Mouse (Mus musculus): ENCODE measurements around the gene Megf8. TPM values are rescaled to one million over a fixed set of nuclear protein-coding genes. Genes with fewer than 3 reads are reported as not detected.
A peak's percentile ranks its signal among the peaks of the same experiment; 100 is the strongest.

The Megf8 gene
- polyA plus RNA-seq, 1 experiment, result 41.0 TPM

DNA sequence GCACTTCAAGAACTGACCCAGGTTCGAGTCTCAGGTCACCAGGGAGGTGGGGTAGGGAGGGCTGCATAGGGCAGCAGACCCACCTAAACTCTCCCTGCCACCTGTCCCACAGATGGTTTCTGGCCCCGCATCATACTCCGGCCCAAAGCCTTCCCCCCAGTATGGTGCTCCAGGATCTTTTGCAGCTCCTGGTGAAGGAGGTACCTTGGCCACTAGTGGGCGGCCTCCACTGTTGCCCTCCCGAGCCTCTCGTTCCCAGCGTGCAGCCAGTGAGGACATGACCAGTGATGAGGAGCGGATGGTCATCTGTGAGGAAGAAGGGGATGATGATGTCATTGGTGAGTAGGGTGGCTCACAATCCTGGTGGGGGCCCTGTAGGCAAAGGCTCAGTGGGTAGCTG lies 30.0 kb upstream of the Megf8 start:
- TF ChIP-seq MAX (IDR thresholded peaks at IDR 0.05; ENCODE audit: low read depth) (no peak), TCF3 (IDR thresholded peaks at IDR 0.05; ENCODE audit: insufficient read length, low read depth) (no peak), POLR2AphosphoS2 (IDR thresholded peaks at IDR 0.05; ENCODE audit: insufficient read length, low read depth) (peak; percentile 19), REST (IDR thresholded peaks at IDR 0.05; ENCODE audit: insufficient read depth, insufficient read length) (no peak), MYOD1 (IDR thresholded peaks at IDR 0.05; ENCODE audit: control insufficient read depth in 1 of 3, insufficient read length in 2 of 3, low read depth in 2 of 3) (no peak)
- H3ac ChIP-seq (ENCODE audit: control insufficient read depth, insufficient read length), result no peak overlapping the region

DNA sequence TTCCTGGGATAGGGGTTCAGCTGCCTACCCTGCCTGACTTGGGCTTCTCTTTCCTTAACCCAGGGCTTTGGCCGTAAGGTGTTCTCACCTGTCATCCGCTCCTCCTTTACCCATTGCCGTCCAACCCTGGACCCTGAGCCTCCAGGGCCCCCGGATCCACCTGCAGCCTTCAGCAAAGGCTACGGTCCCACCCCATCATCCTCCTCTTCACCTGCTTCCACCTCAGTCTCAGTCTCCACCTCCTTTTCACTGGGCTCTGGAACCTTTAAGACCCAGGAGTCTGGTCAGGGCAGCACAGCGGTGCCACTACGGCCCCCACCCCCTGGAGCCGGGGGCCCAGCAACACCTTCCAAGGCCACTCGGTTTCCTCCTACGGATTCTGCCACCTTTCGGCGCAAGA lies 29.0 kb upstream of the Megf8 start:
- Histone ChIP-seq H3K27me3 (ENCODE audit: control insufficient read depth, insufficient read depth, insufficient read length) (no peaks in the 10 kb centered on the region), H3K4me2 (ENCODE audit: low read depth) (no peak overlapping the region), H3ac (ENCODE audit: control insufficient read depth, insufficient read length) (no peak overlapping the region), H3K36me3 (ENCODE audit: control insufficient read depth, insufficient read depth) (peaks cover 16% of the 10 kb centered on the region), H3K4me3 (no peak overlapping the region), H3K79me2 (ENCODE audit: control insufficient read depth, insufficient read depth) (peaks cover 13% of the 10 kb centered on the region)
- no peak for TF ChIP-seq POLR2AphosphoS2 (IDR thresholded peaks at IDR 0.05; ENCODE audit: insufficient read length, low read depth)
- no peak for TF ChIP-seq MAX (IDR thresholded peaks at IDR 0.05; ENCODE audit: low read depth)
- TF ChIP-seq POLR2A (IDR thresholded peaks at IDR 0.05; ENCODE audit: insufficient read length, low read depth), result no peak
- no peak for TF ChIP-seq E2F4 (IDR thresholded peaks at IDR 0.05; ENCODE audit: insufficient read depth)
- no peak for TF ChIP-seq REST (IDR thresholded peaks at IDR 0.05; ENCODE audit: insufficient read depth, insufficient read length)
- no peak for TF ChIP-seq TCF12 (IDR thresholded peaks at IDR 0.05; ENCODE audit: insufficient read depth, poor library complexity, severe bottlenecking)
- no peak for TF ChIP-seq SRF (IDR thresholded peaks at IDR 0.05; ENCODE audit: control insufficient read depth, insufficient read length, low read depth)
- TF ChIP-seq TCF3 (IDR thresholded peaks at IDR 0.05; ENCODE audit: insufficient read length, low read depth), result no peak
- no peak for TF ChIP-seq CEBPB (IDR thresholded peaks at IDR 0.05; ENCODE audit: insufficient read depth, poor library complexity, severe bottlenecking)
- TF ChIP-seq MYOG (IDR thresholded peaks at IDR 0.05; ENCODE audit: control insufficient read depth in 1 of 3, insufficient read depth in 1 of 3, insufficient read length in 2 of 3, low read depth in 2 of 3), result no peak

More for the DNA sequence above, 30.0 kb upstream of the Megf8 start:
- Histone ChIP-seq H3K4me3 (no peak overlapping the region), H3K79me2 (ENCODE audit: control insufficient read depth, insufficient read depth) (peaks cover 17% of the 10 kb centered on the region), H3K36me3 (ENCODE audit: control insufficient read depth, insufficient read depth) (peaks cover 16% of the 10 kb centered on the region), H3K4me2 (ENCODE audit: low read depth) (no peak overlapping the region), H3K27me3 (ENCODE audit: control insufficient read depth, insufficient read depth, insufficient read length) (no peaks in the 10 kb centered on the region)

DNA sequence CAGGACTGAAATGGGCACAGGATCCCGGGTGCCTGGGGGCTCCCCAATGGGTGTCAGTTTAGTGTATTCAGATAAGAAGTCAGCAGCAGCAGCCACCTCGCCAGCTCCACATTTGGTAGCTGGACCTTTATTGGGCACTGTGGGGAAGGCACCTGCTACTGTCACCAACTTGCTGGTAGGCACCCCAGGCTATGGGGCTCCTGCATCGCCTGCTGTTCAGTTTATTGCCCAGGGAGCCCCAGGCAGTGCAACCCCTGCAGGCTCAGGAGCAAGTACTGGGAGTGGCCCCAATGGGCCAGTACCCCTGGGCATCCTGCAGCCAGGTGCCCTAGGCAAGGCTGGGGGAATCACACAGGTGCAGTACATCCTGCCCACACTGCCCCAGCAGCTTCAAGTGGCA lies 28.2 kb upstream of the Megf8 start:
- TF ChIP-seq TCF12 (IDR thresholded peaks at IDR 0.05; ENCODE audit: insufficient read depth, poor library complexity, severe bottlenecking), result no peak
- TF ChIP-seq MAX (IDR thresholded peaks at IDR 0.05; ENCODE audit: low read depth), result no peak
- no peak for TF ChIP-seq E2F4 (IDR thresholded peaks at IDR 0.05; ENCODE audit: insufficient read depth)
- TF ChIP-seq MYOG (IDR thresholded peaks at IDR 0.05; ENCODE audit: control insufficient read depth in 1 of 3, insufficient read depth in 1 of 3, insufficient read length in 2 of 3, low read depth in 2 of 3), result no peak
- TF ChIP-seq MYOD1 (IDR thresholded peaks at IDR 0.05; ENCODE audit: control insufficient read depth in 1 of 3, insufficient read length in 2 of 3, low read depth in 2 of 3), result no peak
- no peak for TF ChIP-seq POLR2A (IDR thresholded peaks at IDR 0.05; ENCODE audit: insufficient read length, low read depth)
- no peak for TF ChIP-seq SRF (IDR thresholded peaks at IDR 0.05; ENCODE audit: control insufficient read depth, insufficient read length, low read depth)
- TF ChIP-seq POLR2AphosphoS2 (IDR thresholded peaks at IDR 0.05; ENCODE audit: insufficient read length, low read depth), result no peak
- no peak for TF ChIP-seq USF1 (IDR thresholded peaks at IDR 0.05; ENCODE audit: low read depth)
- TF ChIP-seq TCF3 (IDR thresholded peaks at IDR 0.05; ENCODE audit: insufficient read length, low read depth), result no peak

DNA sequence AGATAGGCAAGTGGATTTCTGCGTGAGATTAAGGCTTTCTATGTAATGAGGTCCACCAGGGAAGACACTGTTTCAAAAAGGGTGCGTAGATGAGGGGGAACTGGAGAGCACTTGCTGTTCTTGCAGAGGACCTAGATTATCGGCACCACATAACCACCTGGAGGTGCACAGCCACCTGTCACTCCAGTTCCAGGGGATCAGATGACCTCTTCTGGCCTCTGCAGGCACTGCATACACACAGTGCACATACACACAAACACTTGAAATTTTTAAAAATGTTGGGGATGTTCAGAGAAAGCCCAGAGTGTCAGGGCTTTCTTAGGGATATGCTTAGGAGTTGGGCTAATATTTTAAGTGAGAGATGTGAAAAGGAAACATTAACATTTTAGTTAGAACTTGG lies 27.0 kb upstream of the Megf8 start:
- H3ac ChIP-seq (ENCODE audit: control insufficient read depth, insufficient read length), result no peak overlapping the region
- TF ChIP-seq POLR2A (IDR thresholded peaks at IDR 0.05; ENCODE audit: insufficient read length, low read depth), result no peak
- no peak overlapping the region for H3K4me2 ChIP-seq (ENCODE audit: low read depth)

More for the DNA sequence above, 28.2 kb upstream of the Megf8 start:
- peaks cover 6% of the 10 kb centered on the region for H3K79me2 ChIP-seq (ENCODE audit: control insufficient read depth, insufficient read depth)
- no peak overlapping the region for H3K4me2 ChIP-seq (ENCODE audit: low read depth)
- peaks cover 16% of the 10 kb centered on the region for H3K36me3 ChIP-seq (ENCODE audit: control insufficient read depth, insufficient read depth)
- H3ac ChIP-seq (ENCODE audit: control insufficient read depth, insufficient read length), result no peak overlapping the region
- no peak overlapping the region for H3K4me3 ChIP-seq
- H3K27me3 ChIP-seq (ENCODE audit: control insufficient read depth, insufficient read depth, insufficient read length), result no peaks in the 10 kb centered on the region

DNA sequence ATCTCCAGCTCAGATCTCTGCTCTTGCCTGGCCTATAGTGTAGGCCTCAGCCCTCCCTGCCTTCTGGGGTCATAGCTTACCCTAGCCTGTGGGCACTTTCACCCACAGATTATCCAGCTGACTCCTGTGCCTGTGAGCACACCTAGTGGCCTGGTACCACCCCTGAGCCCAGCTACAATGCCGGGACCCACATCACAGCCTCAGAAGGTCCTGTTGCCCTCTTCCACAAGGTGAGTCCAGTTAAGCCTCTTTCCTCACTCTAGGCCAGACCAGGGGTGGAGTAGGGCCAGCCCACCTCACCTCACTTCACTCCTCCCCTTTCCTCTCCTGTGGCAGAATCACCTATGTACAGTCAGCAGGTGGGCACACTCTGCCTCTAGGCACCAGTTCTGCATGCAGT lies 26.5 kb upstream of the Megf8 start:
- peaks cover 16% of the 10 kb centered on the region for H3K36me3 ChIP-seq (ENCODE audit: control insufficient read depth, insufficient read depth)
- no peak overlapping the region for H3ac ChIP-seq (ENCODE audit: control insufficient read depth, insufficient read length)
- no peak overlapping the region for H3K4me3 ChIP-seq
- no peak overlapping the region for H3K4me2 ChIP-seq (ENCODE audit: low read depth)
- H3K79me2 ChIP-seq (ENCODE audit: control insufficient read depth, insufficient read depth), result no peaks in the 10 kb centered on the region
- peak; percentile 54 for TF ChIP-seq POLR2AphosphoS2 (IDR thresholded peaks at IDR 0.05; ENCODE audit: insufficient read length, low read depth)
- no peak for TF ChIP-seq MYOD1 (IDR thresholded peaks at IDR 0.05; ENCODE audit: control insufficient read depth in 1 of 3, insufficient read length in 2 of 3, low read depth in 2 of 3)
- H3K27me3 ChIP-seq (ENCODE audit: control insufficient read depth, insufficient read depth, insufficient read length), result no peaks in the 10 kb centered on the region

More for the DNA sequence above, 27.0 kb upstream of the Megf8 start:
- no peaks in the 10 kb centered on the region for H3K27me3 ChIP-seq (ENCODE audit: control insufficient read depth, insufficient read depth, insufficient read length)
- H3K4me3 ChIP-seq, result no peak overlapping the region
- H3K36me3 ChIP-seq (ENCODE audit: control insufficient read depth, insufficient read depth), result peaks cover 16% of the 10 kb centered on the region
- H3K79me2 ChIP-seq (ENCODE audit: control insufficient read depth, insufficient read depth), result no peaks in the 10 kb centered on the region

DNA sequence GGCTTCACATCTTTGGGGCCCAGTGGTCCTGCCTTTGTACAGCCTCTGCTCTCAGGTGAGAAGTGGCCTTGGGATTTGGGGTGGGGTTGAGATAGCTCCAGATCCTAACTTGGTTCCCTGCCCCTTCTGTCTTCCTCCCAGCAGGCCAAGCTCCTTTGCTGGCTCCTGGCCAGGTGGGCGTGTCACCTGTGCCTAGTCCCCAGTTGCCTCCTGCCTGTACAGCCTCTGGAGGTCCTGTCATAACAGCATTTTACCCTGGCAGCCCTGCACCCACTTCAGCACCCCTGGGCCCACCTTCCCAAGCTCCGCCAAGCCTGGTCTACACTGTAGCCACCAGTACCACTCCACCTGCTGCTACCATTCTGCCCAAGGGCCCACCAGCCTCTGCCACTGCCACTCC lies 26.1 kb upstream of the Megf8 start:
- no peak overlapping the region for H3K4me2 ChIP-seq (ENCODE audit: low read depth)
- no peaks in the 10 kb centered on the region for H3K27me3 ChIP-seq (ENCODE audit: control insufficient read depth, insufficient read depth, insufficient read length)
- no peaks in the 10 kb centered on the region for H3K79me2 ChIP-seq (ENCODE audit: control insufficient read depth, insufficient read depth)
- H3K4me3 ChIP-seq, result no peak overlapping the region
- no peak overlapping the region for H3ac ChIP-seq (ENCODE audit: control insufficient read depth, insufficient read length)
- TF ChIP-seq E2F4 (IDR thresholded peaks at IDR 0.05; ENCODE audit: insufficient read depth) (no peak), POLR2AphosphoS2 (IDR thresholded peaks at IDR 0.05; ENCODE audit: insufficient read length, low read depth) (no peak), SRF (IDR thresholded peaks at IDR 0.05; ENCODE audit: control insufficient read depth, insufficient read length, low read depth) (no peak), MAX (IDR thresholded peaks at IDR 0.05; ENCODE audit: low read depth) (no peak), REST (IDR thresholded peaks at IDR 0.05; ENCODE audit: insufficient read depth, insufficient read length) (no peak), TCF12 (IDR thresholded peaks at IDR 0.05; ENCODE audit: insufficient read depth, poor library complexity, severe bottlenecking) (no peak), POLR2A (IDR thresholded peaks at IDR 0.05; ENCODE audit: insufficient read length, low read depth) (no peak), MYOD1 (IDR thresholded peaks at IDR 0.05; ENCODE audit: control insufficient read depth in 1 of 3, insufficient read length in 2 of 3, low read depth in 2 of 3) (no peak), MYOG (IDR thresholded peaks at IDR 0.05; ENCODE audit: control insufficient read depth in 1 of 3, insufficient read depth in 1 of 3, insufficient read length in 2 of 3, low read depth in 2 of 3) (no peak), TCF3 (IDR thresholded peaks at IDR 0.05; ENCODE audit: insufficient read length, low read depth) (no peak), USF1 (IDR thresholded peaks at IDR 0.05; ENCODE audit: low read depth) (no peak), CEBPB (IDR thresholded peaks at IDR 0.05; ENCODE audit: insufficient read depth, poor library complexity, severe bottlenecking) (no peak)
- H3K36me3 ChIP-seq (ENCODE audit: control insufficient read depth, insufficient read depth), result peaks cover 15% of the 10 kb centered on the region
